Mouse (Mus musculus) stomach, postnatal 0 days (tissue): ENCODE measurements around the gene Anxa5.

ENCODE experiments used
- CTCF ChIP-seq: IDR thresholded peaks from 2 replicates; pipeline ENCODE4 v1.5.1; 2016; ENCODE audit warnings: antibody characterized with exemption, low read depth, mild to moderate bottlenecking, moderate library complexity
- EP300 ChIP-seq: optimal IDR thresholded peaks from 2 replicates; pipeline ENCODE3; 2016; ENCODE audit warnings: antibody characterized with exemption

DNA sequence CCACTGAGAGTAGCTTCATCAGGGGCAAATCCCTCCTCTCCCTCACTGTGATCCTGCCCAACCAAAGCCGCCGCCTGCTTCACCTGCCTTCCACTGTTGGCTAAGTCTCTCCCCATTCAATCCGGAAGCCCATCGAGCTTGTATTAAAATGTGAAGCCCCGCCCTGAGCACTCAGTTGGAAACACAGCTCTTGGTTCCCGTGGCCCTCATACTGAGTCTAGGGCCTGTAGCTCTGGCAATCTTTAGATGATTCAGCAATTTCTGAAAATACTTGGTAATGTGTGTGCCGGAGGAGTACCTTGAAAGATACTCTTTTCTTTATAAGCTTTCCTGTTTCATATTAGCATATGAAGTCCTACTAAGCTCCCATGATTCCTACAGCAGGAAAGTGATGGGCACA is 10.2 kb downstream of the Anxa5 start:
- TF ChIP-seq CTCF (no peak), EP300 (no peak)
